Mouse (Mus musculus): ENCODE measurements around the gene Dock1. TPM values are rescaled to one million over a fixed set of nuclear protein-coding genes. Genes with fewer than 3 reads are reported as not detected.

Gene Dock1
- polyA plus RNA-seq, 1 experiment: 59.7 TPM

DNA sequence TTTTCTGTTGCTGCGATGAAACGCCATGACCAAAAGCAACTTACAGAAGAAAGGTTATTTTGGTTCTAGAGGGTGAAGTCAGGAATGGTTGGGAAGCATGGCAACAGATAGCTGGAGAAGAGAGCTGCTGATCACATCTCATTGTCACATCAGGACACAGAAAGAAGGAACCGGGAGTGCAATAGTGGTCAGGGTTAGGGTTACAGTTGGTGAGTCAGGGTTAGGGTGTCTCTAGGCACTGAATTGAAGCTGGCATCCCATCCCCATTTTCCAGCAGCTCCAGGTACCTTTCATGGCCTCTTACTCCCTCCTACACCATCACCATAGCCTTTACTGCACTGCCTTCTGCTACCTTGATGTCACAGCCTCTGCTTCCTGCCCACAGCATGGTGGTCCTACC lies 523.7 kb downstream of the Dock1 start:
- TF ChIP-seq POLR2A (IDR thresholded peaks at IDR 0.05; ENCODE audit: low read depth, low read length) (no peak), CTCF (IDR thresholded peaks at IDR 0.05; ENCODE audit: borderline replicate concordance, insufficient read depth, low read length) (no peak)
- Histone ChIP-seq H3K4me3 (ENCODE audit: insufficient read depth, low read length) (no peak overlapping the region), H3K4me1 (ENCODE audit: control insufficient read depth, insufficient read depth, low read length) (no peaks in the 10 kb centered on the region), H3K27ac (ENCODE audit: insufficient read depth, low read length) (no peak overlapping the region)

DNA sequence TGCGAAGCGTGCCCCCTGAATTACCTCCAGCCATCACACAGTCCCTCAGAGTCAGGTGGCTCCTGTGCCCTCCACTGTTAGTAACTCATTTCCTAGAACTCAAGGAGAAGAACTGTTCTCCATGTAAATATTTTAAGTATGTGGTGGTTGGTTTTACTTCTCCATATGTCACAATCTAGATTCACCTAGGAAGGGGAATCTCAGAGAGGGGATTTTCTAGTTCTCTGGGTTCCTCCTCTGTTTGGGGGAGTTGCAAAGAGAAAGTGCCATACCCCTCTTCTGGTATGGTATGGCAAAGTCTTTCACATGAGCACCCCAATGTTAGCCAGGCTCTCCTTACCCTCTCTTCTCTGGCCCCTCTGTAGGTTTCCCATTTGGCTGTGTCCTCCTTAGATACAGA lies 525.2 kb downstream of the Dock1 start:
- Histone ChIP-seq H3K4me3 (ENCODE audit: insufficient read depth, low read length) (no peak overlapping the region), H3K4me1 (ENCODE audit: control insufficient read depth, insufficient read depth, low read length) (no peaks in the 10 kb centered on the region), H3K27ac (ENCODE audit: insufficient read depth, low read length) (no peak overlapping the region)
- no peak for TF ChIP-seq POLR2A (IDR thresholded peaks at IDR 0.05; ENCODE audit: low read depth, low read length)
- TF ChIP-seq CTCF (IDR thresholded peaks at IDR 0.05; ENCODE audit: borderline replicate concordance, insufficient read depth, low read length): no peak

DNA sequence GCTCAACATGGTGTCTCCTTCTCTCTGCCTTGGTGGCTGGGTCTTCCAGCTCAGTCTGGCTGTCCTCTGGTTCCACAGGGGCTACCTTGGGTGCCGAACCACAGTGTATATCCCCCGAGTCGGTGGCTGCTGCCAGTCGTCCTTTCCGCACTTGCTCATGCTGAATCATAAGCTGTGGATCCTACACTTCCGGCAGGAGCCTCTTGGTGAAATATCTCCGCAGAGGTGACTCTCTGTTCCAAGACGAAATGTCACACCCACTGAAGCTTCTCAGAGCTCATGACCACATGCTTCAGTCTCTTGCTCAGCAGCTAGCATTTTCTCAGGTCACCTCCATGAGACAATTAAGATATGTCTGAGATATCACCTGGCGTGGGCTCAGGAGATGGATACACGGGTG lies 526.4 kb downstream of the Dock1 start:
- H3K4me1 ChIP-seq (ENCODE audit: control insufficient read depth, insufficient read depth, low read length): no peaks in the 10 kb centered on the region

DNA sequence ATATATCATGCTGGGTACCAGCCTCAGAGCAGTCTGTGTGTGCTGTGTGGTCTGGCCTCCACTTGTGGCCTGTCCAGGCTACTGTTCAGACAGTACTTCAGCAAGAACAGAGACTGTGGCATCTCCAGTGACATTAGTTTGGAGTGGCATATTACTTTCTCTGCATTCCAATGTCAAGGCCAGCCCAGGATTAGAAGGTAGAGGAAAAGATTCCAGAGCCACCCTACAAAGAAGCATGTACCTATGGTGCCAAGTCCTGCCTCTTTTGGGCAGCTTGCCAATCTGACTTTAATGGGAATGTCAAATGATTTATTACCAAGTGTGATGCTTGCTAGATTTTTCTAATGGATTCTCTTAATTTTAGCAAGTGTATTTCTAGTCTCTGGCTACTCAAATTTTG lies 533.5 kb downstream of the Dock1 start:
- no peak overlapping the region for H3K4me3 ChIP-seq (ENCODE audit: insufficient read depth, low read length)
- no peak for TF ChIP-seq CTCF (IDR thresholded peaks at IDR 0.05; ENCODE audit: borderline replicate concordance, insufficient read depth, low read length)
- no peak for TF ChIP-seq POLR2A (IDR thresholded peaks at IDR 0.05; ENCODE audit: low read depth, low read length)
- peaks cover 10% of the 10 kb centered on the region for H3K4me1 ChIP-seq (ENCODE audit: control insufficient read depth, insufficient read depth, low read length)
- H3K27ac ChIP-seq (ENCODE audit: insufficient read depth, low read length): no peak overlapping the region

More for the DNA sequence above, 526.4 kb downstream of the Dock1 start:
- no peak for TF ChIP-seq POLR2A (IDR thresholded peaks at IDR 0.05; ENCODE audit: low read depth, low read length)
- TF ChIP-seq CTCF (IDR thresholded peaks at IDR 0.05; ENCODE audit: borderline replicate concordance, insufficient read depth, low read length): no peak
- no peak overlapping the region for H3K27ac ChIP-seq (ENCODE audit: insufficient read depth, low read length)
- no peak overlapping the region for H3K4me3 ChIP-seq (ENCODE audit: insufficient read depth, low read length)

DNA sequence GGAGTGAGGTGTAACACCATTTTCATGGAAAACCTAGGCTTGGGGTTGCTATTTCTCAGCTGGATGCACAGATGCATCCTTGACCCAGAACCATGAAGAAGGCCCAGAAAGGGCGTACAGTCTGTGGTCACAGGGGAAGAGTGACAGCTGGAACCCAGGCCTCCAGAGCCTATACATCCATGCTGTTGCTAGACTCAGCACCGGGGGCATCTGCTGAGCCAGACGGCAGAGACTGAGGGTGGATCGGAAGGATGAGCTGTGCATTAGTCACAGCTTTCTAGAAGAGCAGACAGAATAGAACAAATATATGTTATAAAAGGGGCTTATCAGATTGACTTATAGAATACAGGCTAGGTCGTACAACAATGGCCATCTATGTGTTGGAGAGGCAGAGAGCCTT lies 534.7 kb downstream of the Dock1 start:
- peaks cover 10% of the 10 kb centered on the region for H3K4me1 ChIP-seq (ENCODE audit: control insufficient read depth, insufficient read depth, low read length)
- H3K27ac ChIP-seq (ENCODE audit: insufficient read depth, low read length): no peak overlapping the region
- H3K4me3 ChIP-seq (ENCODE audit: insufficient read depth, low read length): no peak overlapping the region
- TF ChIP-seq CTCF (IDR thresholded peaks at IDR 0.05; ENCODE audit: borderline replicate concordance, insufficient read depth, low read length) (no peak), POLR2A (IDR thresholded peaks at IDR 0.05; ENCODE audit: low read depth, low read length) (no peak)

DNA sequence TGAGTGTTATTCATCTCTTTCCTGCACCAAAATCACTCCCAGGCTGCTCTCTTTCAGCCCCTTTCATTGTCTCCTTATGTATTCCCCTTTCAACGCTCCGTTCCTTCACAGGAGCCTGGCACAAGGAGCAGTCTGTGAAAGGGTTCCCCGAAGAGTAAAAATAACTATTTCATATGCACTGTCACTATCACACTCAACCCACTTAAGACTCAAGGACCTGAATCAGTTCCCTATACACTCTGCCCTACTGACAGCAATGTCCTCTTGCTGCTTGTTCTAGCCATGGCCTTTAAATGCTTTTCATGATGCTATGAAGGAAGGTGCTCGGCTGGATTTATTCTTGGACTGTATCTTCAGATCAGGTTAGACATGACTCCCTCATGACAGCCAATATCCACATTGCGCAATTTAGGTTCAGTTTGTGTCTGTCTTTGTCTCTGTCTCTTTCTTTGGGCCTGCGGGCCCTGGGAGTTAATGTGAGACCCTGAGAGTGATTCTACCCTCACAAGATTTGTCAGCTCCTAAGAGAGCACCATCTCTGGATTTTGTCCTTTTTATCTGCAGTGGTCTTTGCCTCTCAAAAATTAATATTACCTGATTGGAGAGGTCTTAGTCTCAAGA lies 538.6 kb downstream of the Dock1 start:
- Histone ChIP-seq H3K27ac (ENCODE audit: insufficient read depth, low read length) (no peak overlapping the region), H3K4me1 (ENCODE audit: control insufficient read depth, insufficient read depth, low read length) (peaks cover 18% of the 10 kb centered on the region), H3K4me3 (ENCODE audit: insufficient read depth, low read length) (no peak overlapping the region)
- TF ChIP-seq POLR2A (IDR thresholded peaks at IDR 0.05; ENCODE audit: low read depth, low read length): no peak
- no peak for TF ChIP-seq CTCF (IDR thresholded peaks at IDR 0.05; ENCODE audit: borderline replicate concordance, insufficient read depth, low read length)

DNA sequence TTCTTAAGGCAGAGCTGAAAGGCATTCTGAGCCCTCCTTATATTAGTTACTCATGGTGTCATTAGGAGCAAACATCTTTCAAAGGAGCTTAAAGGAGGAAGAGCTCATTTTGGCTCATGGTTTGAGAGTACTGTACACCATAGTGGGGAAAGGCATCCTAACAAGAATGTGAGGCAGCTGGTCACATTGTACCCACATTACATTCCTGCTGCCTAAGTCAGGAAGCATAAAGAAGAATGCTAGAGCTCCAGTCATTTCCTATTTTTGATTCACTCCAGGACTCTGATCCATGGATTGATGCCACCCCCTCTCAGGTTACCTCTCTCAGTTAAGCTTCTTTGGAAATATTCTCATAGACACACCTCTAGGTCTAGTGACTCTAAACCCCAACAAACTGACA lies 539.8 kb downstream of the Dock1 start:
- TF ChIP-seq POLR2A (IDR thresholded peaks at IDR 0.05; ENCODE audit: low read depth, low read length): no peak
- TF ChIP-seq CTCF (IDR thresholded peaks at IDR 0.05; ENCODE audit: borderline replicate concordance, insufficient read depth, low read length): no peak
- H3K4me3 ChIP-seq (ENCODE audit: insufficient read depth, low read length): no peak overlapping the region
- peak overlapping the region; percentile 32 for H3K27ac ChIP-seq (ENCODE audit: insufficient read depth, low read length)
- H3K4me1 ChIP-seq (ENCODE audit: control insufficient read depth, insufficient read depth, low read length): peaks cover 10% of the 10 kb centered on the region

DNA sequence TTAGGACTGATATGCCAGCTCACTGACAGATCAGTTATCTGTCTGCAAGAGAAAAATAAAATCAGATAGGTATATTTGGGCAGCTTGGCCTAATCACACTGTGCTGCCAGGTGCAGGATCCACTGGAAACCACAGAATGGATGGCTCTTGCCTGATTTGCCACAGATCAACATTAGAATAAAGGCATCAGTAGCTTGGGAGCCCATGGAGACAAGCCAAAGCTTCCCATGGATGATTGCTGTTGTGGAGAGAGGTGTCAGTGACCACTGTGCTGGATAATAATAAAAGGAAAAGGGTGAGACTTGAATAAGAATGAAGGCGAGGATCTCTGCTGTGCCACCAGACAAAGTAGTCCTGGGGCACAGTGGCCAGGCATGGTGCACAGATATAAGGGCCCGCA lies 540.4 kb downstream of the Dock1 start:
- H3K4me1 ChIP-seq (ENCODE audit: control insufficient read depth, insufficient read depth, low read length): peaks cover 8% of the 10 kb centered on the region
- no peak for TF ChIP-seq CTCF (IDR thresholded peaks at IDR 0.05; ENCODE audit: borderline replicate concordance, insufficient read depth, low read length)
- TF ChIP-seq POLR2A (IDR thresholded peaks at IDR 0.05; ENCODE audit: low read depth, low read length): no peak
- H3K27ac ChIP-seq (ENCODE audit: insufficient read depth, low read length): peak overlapping the region; percentile 31; the same call in 1 of the 2 replicates
- H3K4me3 ChIP-seq (ENCODE audit: insufficient read depth, low read length): no peak overlapping the region

DNA sequence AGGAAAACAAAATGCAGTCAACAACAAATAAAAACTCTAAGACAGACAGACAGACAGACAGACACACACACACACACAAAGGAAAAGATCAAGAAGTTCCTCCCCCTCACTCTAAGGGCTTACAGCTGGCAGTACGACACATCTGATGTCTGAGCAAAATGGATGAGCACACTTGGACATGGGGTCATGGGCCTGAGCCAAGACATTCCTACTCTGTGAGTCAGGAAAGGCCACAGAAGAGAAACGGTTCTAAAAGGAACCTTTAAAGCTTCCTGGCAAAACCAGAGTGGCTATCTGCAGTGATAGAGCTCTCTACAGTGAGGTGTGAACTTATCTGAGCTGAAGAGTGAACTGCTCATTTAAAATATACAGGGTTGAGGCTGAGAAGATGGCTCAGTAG lies 542.1 kb downstream of the Dock1 start:
- no peak overlapping the region for H3K4me3 ChIP-seq (ENCODE audit: insufficient read depth, low read length)
- H3K27ac ChIP-seq (ENCODE audit: insufficient read depth, low read length): peak overlapping the region; percentile 62; the same call in 1 of the 2 replicates
- TF ChIP-seq CTCF (IDR thresholded peaks at IDR 0.05; ENCODE audit: borderline replicate concordance, insufficient read depth, low read length) (no peak), POLR2A (IDR thresholded peaks at IDR 0.05; ENCODE audit: low read depth, low read length) (no peak)
- peaks cover 8% of the 10 kb centered on the region for H3K4me1 ChIP-seq (ENCODE audit: control insufficient read depth, insufficient read depth, low read length)

DNA sequence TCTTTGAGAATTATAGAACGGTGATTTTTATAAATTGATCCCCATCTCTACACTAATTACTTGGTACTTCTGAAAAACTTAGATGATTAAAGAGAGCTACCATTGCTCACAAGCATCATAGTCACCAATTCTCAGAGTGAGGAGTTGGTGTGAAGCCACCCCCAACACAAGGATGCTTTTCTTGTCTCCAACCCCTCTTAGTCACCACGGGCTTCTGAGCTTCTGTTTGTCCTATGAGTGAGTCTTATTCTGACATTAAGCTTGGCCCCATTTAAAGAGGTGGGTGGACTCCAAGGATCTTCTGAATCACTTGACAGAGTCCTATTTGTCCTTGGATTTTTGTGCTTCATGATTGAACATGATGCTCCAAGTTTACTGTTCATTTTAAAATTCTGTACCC lies 551.0 kb downstream of the Dock1 start:
- Histone ChIP-seq H3K4me3 (ENCODE audit: insufficient read depth, low read length) (no peak overlapping the region), H3K4me1 (ENCODE audit: control insufficient read depth, insufficient read depth, low read length) (no peaks in the 10 kb centered on the region), H3K27ac (ENCODE audit: insufficient read depth, low read length) (no peak overlapping the region)
- TF ChIP-seq POLR2A (IDR thresholded peaks at IDR 0.05; ENCODE audit: low read depth, low read length) (no peak), CTCF (IDR thresholded peaks at IDR 0.05; ENCODE audit: borderline replicate concordance, insufficient read depth, low read length) (no peak)

Measured in embryonic fibroblast, embryonic 13.5 days (primary cell).